Mouse (Mus musculus) adrenal gland, postnatal 4 days (tissue): ENCODE measurements at regions not wholly inside any gene's neighbourhood (a gene's known extent, or its start where the extent isn't known, plus 50 kb on each side); places are given as distances from the start of the nearest gene placed in this dataset.
"Not testable (repeated sequence)": the region's sequence is repeated elsewhere in the genome, so short reads cannot be mapped to it uniquely, and the experiment has no call there.

Experiments used
- DNase-seq, 2 experiments: peaks; one replicate each; pipeline ENCODE4 v3.0.0; 2021 to 2022; ENCODE audit warnings: low spot score in 2 of 2, mixed read lengths in 2 of 2

- DNase-seq, result no peak
Observed at GRCm38 (mm10) chr17:13488608-13489324, 134.4 kb downstream of the Tcp10c start.

GRCm38 (mm10) chr17:13492239-13492638 lies 137.9 kb downstream of the Tcp10c start:
- not testable (repeated sequence) for DNase-seq

- not testable (repeated sequence) for DNase-seq
Observed at GRCm38 (mm10) chr17:13492649-13493277, 138.4 kb downstream of the Tcp10c start.

- not testable (repeated sequence) for DNase-seq
Observed at GRCm38 (mm10) chr17:13493866-13494265, 139.5 kb downstream of the Tcp10c start.

- DNase-seq, result not testable (repeated sequence)
Observed at GRCm38 (mm10) chr17:13494475-13494874, 140.1 kb downstream of the Tcp10c start.

GRCm38 (mm10) chr17:13504365-13504764 lies 150.0 kb downstream of the Tcp10c start:
- DNase-seq, result not testable (repeated sequence)

GRCm38 (mm10) chr17:13504827-13505268 lies 150.5 kb downstream of the Tcp10c start:
- not testable (repeated sequence) for DNase-seq

GRCm38 (mm10) chr17:13507397-13508063 lies 153.2 kb downstream of the Tcp10c start:
- DNase-seq, result not testable (repeated sequence)

- DNase-seq, result not testable (repeated sequence)
Observed at GRCm38 (mm10) chr17:13519409-13520201, 165.2 kb downstream of the Tcp10c start.

GRCm38 (mm10) chr17:13532579-13532978 lies 178.2 kb downstream of the Tcp10c start:
- DNase-seq, result not testable (repeated sequence)

- DNase-seq, result no peak
Observed at GRCm38 (mm10) chr17:13540446-13541241, 186.3 kb downstream of the Tcp10c start.

- no peak for DNase-seq
Observed at GRCm38 (mm10) chr17:13541249-13541648, 186.9 kb downstream of the Tcp10c start.

- no peak for DNase-seq
Observed at GRCm38 (mm10) chr17:13542261-13542660, 187.9 kb downstream of the Tcp10c start.

GRCm38 (mm10) chr17:13542856-13543255 lies 188.5 kb downstream of the Tcp10c start:
- DNase-seq, result no peak

GRCm38 (mm10) chr17:13544036-13544795 lies 189.8 kb downstream of the Tcp10c start:
- DNase-seq, result no peak

GRCm38 (mm10) chr17:13546249-13546648 lies 191.9 kb downstream of the Tcp10c start:
- DNase-seq, result no peak

GRCm38 (mm10) chr17:13546669-13547085 lies 192.3 kb downstream of the Tcp10c start:
- DNase-seq, result no peak

GRCm38 (mm10) chr17:13547657-13548360 lies 193.4 kb downstream of the Tcp10c start:
- DNase-seq, result no peak
